Mouse (Mus musculus): Measurements from ENCODE around the gene Sdccag8. TPM values are rescaled to one million over a fixed set of nuclear protein-coding genes. Genes with fewer than 3 reads are reported as not detected.
A peak's percentile ranks its signal among the peaks of the same experiment; 100 is the strongest.

Gene Sdccag8
- polyA plus RNA-seq, 1 experiment from 2014 or later = 31.5 TPM

- Histone ChIP-seq H3K4me3 (ENCODE audit: low read depth, low read length) (no peak overlapping the region), H3K4me2 (ENCODE audit: low read length) (no peak overlapping the region), H3K4me1 (ENCODE audit: control insufficient read depth, insufficient read depth, low read length) (no peaks in the 10 kb centered on the region), H3K27me3 (replicated peaks; ENCODE audit: control insufficient read depth, insufficient read depth, low read length) (no peaks in the 10 kb centered on the region), H3K9me3 (replicated peaks; ENCODE audit: control insufficient read depth, low read length) (peaks cover 2% of the 10 kb centered on the region; the same call in 1 of the 2 replicates), H3K36me3 (ENCODE audit: control insufficient read depth, insufficient read depth, low read length) (0 out of 2 replicates have a peak, but pooled peaks cover 9% of the 10 kb centered on the region), H3K9ac (ENCODE audit: low read length) (no peak overlapping the region), H3K27ac (ENCODE audit: low read depth, low read length) (no peak overlapping the region)
- 96% methylated on average over 7 of the region's 7 CpGs for WGBS
- ATAC-seq = no peak
- no peak for DNase-seq (ENCODE audit: low spot score)
Observed at GRCm38 (mm10) chr1:176851401-176851800, 36.9 kb downstream of the Sdccag8 start.

- Histone ChIP-seq H3K4me2 (ENCODE audit: low read length) (no peak overlapping the region), H3K4me1 (ENCODE audit: control insufficient read depth, insufficient read depth, low read length) (no peaks in the 10 kb centered on the region), H3K36me3 (ENCODE audit: control insufficient read depth, insufficient read depth, low read length) (0 out of 2 replicates have a peak, but pooled peaks cover 4% of the 10 kb centered on the region), H3K27ac (ENCODE audit: low read depth, low read length) (no peak overlapping the region), H3K27me3 (replicated peaks; ENCODE audit: control insufficient read depth, insufficient read depth, low read length) (no peaks in the 10 kb centered on the region), H3K4me3 (ENCODE audit: low read depth, low read length) (no peak overlapping the region), H3K9me3 (replicated peaks; ENCODE audit: control insufficient read depth, low read length) (peaks cover 2% of the 10 kb centered on the region; the same call in 1 of the 2 replicates), H3K9ac (ENCODE audit: low read length) (no peak overlapping the region)
- no peak for ATAC-seq
- 87% methylated on average over 9 of the region's 9 CpGs for WGBS
- DNase-seq (ENCODE audit: low spot score) = no peak
Observed at GRCm38 (mm10) chr1:176852813-176853590, 38.5 kb downstream of the Sdccag8 start.

GRCm38 (mm10) chr1:176861981-176862644, 47.7 kb downstream of the Sdccag8 start:
- no peak overlapping the region for H3K27ac ChIP-seq (ENCODE audit: low read depth, low read length)
- H3K4me3 ChIP-seq (ENCODE audit: low read depth, low read length) = no peak overlapping the region
- no peak overlapping the region for H3K4me2 ChIP-seq (ENCODE audit: low read length)
- H3K4me1 ChIP-seq (ENCODE audit: control insufficient read depth, insufficient read depth, low read length) = no peaks in the 10 kb centered on the region
- no peaks in the 10 kb centered on the region for H3K36me3 ChIP-seq (ENCODE audit: control insufficient read depth, insufficient read depth, low read length)
- DNase-seq (ENCODE audit: low spot score) (peak; percentile 90), ATAC-seq (peak; percentile 67)
- 63% methylated on average over 9 of the region's 9 CpGs for WGBS
- no peaks in the 10 kb centered on the region for H3K27me3 ChIP-seq (replicated peaks; ENCODE audit: control insufficient read depth, insufficient read depth, low read length)
- H3K9me3 ChIP-seq (replicated peaks; ENCODE audit: control insufficient read depth, low read length) = no peaks in the 10 kb centered on the region
- H3K9ac ChIP-seq (ENCODE audit: low read length) = no peak overlapping the region

GRCm38 (mm10) chr1:176870501-176870900, 56.0 kb downstream of the Sdccag8 start:
- no peaks in the 10 kb centered on the region for H3K9me3 ChIP-seq (replicated peaks; ENCODE audit: control insufficient read depth, low read length)
- H3K4me3 ChIP-seq (ENCODE audit: low read depth, low read length) = no peak overlapping the region
- no peak for DNase-seq (ENCODE audit: low spot score)
- no peak overlapping the region for H3K9ac ChIP-seq (ENCODE audit: low read length)
- H3K4me2 ChIP-seq (ENCODE audit: low read length) = no peak overlapping the region
- H3K27me3 ChIP-seq (replicated peaks; ENCODE audit: control insufficient read depth, insufficient read depth, low read length) = no peaks in the 10 kb centered on the region
- no peaks in the 10 kb centered on the region for H3K4me1 ChIP-seq (ENCODE audit: control insufficient read depth, insufficient read depth, low read length)
- H3K36me3 ChIP-seq (ENCODE audit: control insufficient read depth, insufficient read depth, low read length) = 0 out of 2 replicates have a peak, but pooled peaks cover 4% of the 10 kb centered on the region
- WGBS = 91% methylated on average over 11 of the region's 11 CpGs
- ATAC-seq = no peak
- H3K27ac ChIP-seq (ENCODE audit: low read depth, low read length) = no peak overlapping the region

- H3K4me1 ChIP-seq (ENCODE audit: control insufficient read depth, insufficient read depth, low read length) = no peaks in the 10 kb centered on the region
- no peak overlapping the region for H3K4me2 ChIP-seq (ENCODE audit: low read length)
- H3K27me3 ChIP-seq (replicated peaks; ENCODE audit: control insufficient read depth, insufficient read depth, low read length) = no peaks in the 10 kb centered on the region
- no peak overlapping the region for H3K4me3 ChIP-seq (ENCODE audit: low read depth, low read length)
- H3K9ac ChIP-seq (ENCODE audit: low read length) = no peak overlapping the region
- no peak for DNase-seq (ENCODE audit: low spot score)
- H3K27ac ChIP-seq (ENCODE audit: low read depth, low read length) = no peak overlapping the region
- H3K36me3 ChIP-seq (ENCODE audit: control insufficient read depth, insufficient read depth, low read length) = 0 out of 2 replicates have a peak, but pooled peaks cover 4% of the 10 kb centered on the region
- 65% methylated on average over 3 of the region's 3 CpGs for WGBS
- no peaks in the 10 kb centered on the region for H3K9me3 ChIP-seq (replicated peaks; ENCODE audit: control insufficient read depth, low read length)
- no peak for ATAC-seq
Observed at GRCm38 (mm10) chr1:176871975-176872374, 57.5 kb downstream of the Sdccag8 start.

- no peak overlapping the region for H3K27ac ChIP-seq (ENCODE audit: low read depth, low read length)
- H3K4me1 ChIP-seq (ENCODE audit: control insufficient read depth, insufficient read depth, low read length) = no peaks in the 10 kb centered on the region
- no peak overlapping the region for H3K4me2 ChIP-seq (ENCODE audit: low read length)
- ATAC-seq (no peak), DNase-seq (ENCODE audit: low spot score) (no peak)
- H3K9ac ChIP-seq (ENCODE audit: low read length) = no peak overlapping the region
- no peaks in the 10 kb centered on the region for H3K27me3 ChIP-seq (replicated peaks; ENCODE audit: control insufficient read depth, insufficient read depth, low read length)
- 86% methylated on average over 9 of the region's 9 CpGs for WGBS
- H3K9me3 ChIP-seq (replicated peaks; ENCODE audit: control insufficient read depth, low read length) = no peaks in the 10 kb centered on the region
- H3K4me3 ChIP-seq (ENCODE audit: low read depth, low read length) = no peak overlapping the region
- H3K36me3 ChIP-seq (ENCODE audit: control insufficient read depth, insufficient read depth, low read length) = 0 out of 2 replicates have a peak, but pooled peaks cover 4% of the 10 kb centered on the region
Observed at GRCm38 (mm10) chr1:176873463-176873862, 59.0 kb downstream of the Sdccag8 start.

- H3K4me3 ChIP-seq (ENCODE audit: low read depth, low read length) = no peak overlapping the region
- H3K27me3 ChIP-seq (replicated peaks; ENCODE audit: control insufficient read depth, insufficient read depth, low read length) = no peaks in the 10 kb centered on the region
- H3K36me3 ChIP-seq (ENCODE audit: control insufficient read depth, insufficient read depth, low read length) = 0 out of 2 replicates have a peak, but pooled peaks cover 4% of the 10 kb centered on the region
- H3K9ac ChIP-seq (ENCODE audit: low read length) = no peak overlapping the region
- H3K4me2 ChIP-seq (ENCODE audit: low read length) = no peak overlapping the region
- no peaks in the 10 kb centered on the region for H3K9me3 ChIP-seq (replicated peaks; ENCODE audit: control insufficient read depth, low read length)
- H3K27ac ChIP-seq (ENCODE audit: low read depth, low read length) = no peak overlapping the region
- ATAC-seq (no peak), DNase-seq (ENCODE audit: low spot score) (no peak)
- no peaks in the 10 kb centered on the region for H3K4me1 ChIP-seq (ENCODE audit: control insufficient read depth, insufficient read depth, low read length)
Observed at GRCm38 (mm10) chr1:176874155-176874554, 59.7 kb downstream of the Sdccag8 start.

GRCm38 (mm10) chr1:176877756-176878155, 63.3 kb downstream of the Sdccag8 start:
- Histone ChIP-seq H3K27ac (ENCODE audit: low read depth, low read length) (no peak overlapping the region), H3K4me3 (ENCODE audit: low read depth, low read length) (no peak overlapping the region), H3K36me3 (ENCODE audit: control insufficient read depth, insufficient read depth, low read length) (no peaks in the 10 kb centered on the region), H3K4me1 (ENCODE audit: control insufficient read depth, insufficient read depth, low read length) (peaks cover 20% of the 10 kb centered on the region), H3K4me2 (ENCODE audit: low read length) (no peak overlapping the region), H3K9me3 (replicated peaks; ENCODE audit: control insufficient read depth, low read length) (no peaks in the 10 kb centered on the region), H3K27me3 (replicated peaks; ENCODE audit: control insufficient read depth, insufficient read depth, low read length) (no peaks in the 10 kb centered on the region), H3K9ac (ENCODE audit: low read length) (no peak overlapping the region)
- ATAC-seq = peak; percentile 19; the same call in 1 of the 2 replicates
- WGBS = 38% methylated on average over 3 of the region's 3 CpGs
- DNase-seq (ENCODE audit: low spot score) = peak; percentile 92

- H3K4me2 ChIP-seq (ENCODE audit: low read length) = no peak overlapping the region
- 47% methylated on average over 2 of the region's 2 CpGs for WGBS
- peaks cover 20% of the 10 kb centered on the region for H3K4me1 ChIP-seq (ENCODE audit: control insufficient read depth, insufficient read depth, low read length)
- no peak overlapping the region for H3K9ac ChIP-seq (ENCODE audit: low read length)
- ATAC-seq = peak; percentile 52; the same call in 1 of the 2 replicates
- H3K4me3 ChIP-seq (ENCODE audit: low read depth, low read length) = no peak overlapping the region
- no peaks in the 10 kb centered on the region for H3K9me3 ChIP-seq (replicated peaks; ENCODE audit: control insufficient read depth, low read length)
- peak; percentile 85 for DNase-seq (ENCODE audit: low spot score)
- no peaks in the 10 kb centered on the region for H3K27me3 ChIP-seq (replicated peaks; ENCODE audit: control insufficient read depth, insufficient read depth, low read length)
- H3K27ac ChIP-seq (ENCODE audit: low read depth, low read length) = no peak overlapping the region
- no peaks in the 10 kb centered on the region for H3K36me3 ChIP-seq (ENCODE audit: control insufficient read depth, insufficient read depth, low read length)
Observed at GRCm38 (mm10) chr1:176879005-176879404, 64.5 kb downstream of the Sdccag8 start.

Measured in forebrain, embryonic 14.5 days (tissue).